Mouse (Mus musculus) midbrain, embryonic 14.5 days (tissue): ENCODE data around the gene Mpped2. TPM values are rescaled to one million over a fixed set of nuclear protein-coding genes. Genes with fewer than 3 reads are reported as not detected.
A peak's percentile ranks its signal among the peaks of the same experiment; 100 is the strongest.

Experiments used
- ATAC-seq: fragments of 200-750 bp; cut with Nextera tagmentation; 2 replicates; pipeline ENCODE4 v1.8.0; 2017; ENCODE audit warnings: moderate number of reproducible peaks, moderate library complexity; ENCODE audit not compliant: low FRiP score, low TSS enrichment
- DNase-seq: peaks from one replicate; pipeline ENCODE4 v3.0.0-alpha.2; 2015
- H3K27ac ChIP-seq: fragments of 300-500 bp; sonication (generic); replicated peaks from 2 replicates; pipeline ENCODE4 v1.5.1; 2014; ENCODE audit warnings: mild to moderate bottlenecking, low read depth, low read length, moderate library complexity
- H3K27me3 ChIP-seq: fragments of 300-500 bp; sonication (generic); 2 replicates; pipeline ENCODE4 v1.6.1; 2014; ENCODE audit warnings: low read length, control low read depth, mixed read lengths; ENCODE audit not compliant: control insufficient read depth, insufficient read depth
- H3K36me3 ChIP-seq: fragments of 300-500 bp; sonication (generic); 2 replicates; pipeline ENCODE4 v1.6.1; 2014; ENCODE audit warnings: low read length, control low read depth; ENCODE audit not compliant: control insufficient read depth, insufficient read depth
- H3K4me1 ChIP-seq: fragments of 300-500 bp; sonication (generic); 2 replicates; pipeline ENCODE4 v1.6.1; 2014; ENCODE audit warnings: mild to moderate bottlenecking, antibody characterized with exemption, low read length, control low read depth; ENCODE audit not compliant: control insufficient read depth, insufficient read depth
- H3K4me2 ChIP-seq: fragments of 300-500 bp; sonication (generic); 2 replicates; pipeline ENCODE4 v1.6.1; 2014; ENCODE audit warnings: mild to moderate bottlenecking, low read length, moderate library complexity
- H3K4me3 ChIP-seq: fragments of 300-500 bp; sonication (generic); replicated peaks from 2 replicates; pipeline ENCODE4 v1.5.1; 2014; ENCODE audit warnings: low read depth, low read length
- H3K9ac ChIP-seq: fragments of 300-500 bp; sonication (generic); replicated peaks from 2 replicates; pipeline ENCODE4 v1.6.1; 2014; ENCODE audit warnings: mild to moderate bottlenecking, low read length, moderate library complexity
- H3K9me3 ChIP-seq: fragments of 300-500 bp; sonication (generic); 2 replicates; pipeline ENCODE4 v1.6.1; 2016; ENCODE audit warnings: low read length, control low read depth, mixed read lengths; ENCODE audit not compliant: control insufficient read depth
- WGBS: fragments of 180-500 bp; shearing (Covaris S2); extraction: QIAGEN DNeasy Blood & Tissue Kit; methylation state at CpG from one replicate; pipeline ENCODE4 v1.1.7; 2014; 5-methylcytosine and 5-hydroxymethylcytosine counted together
- polyA plus RNA-seq: library from polyadenylated mRNA; unstranded; fragments of >200 nt; fragmentation: Nextera tagmentation; extraction: Ambion mirVana; gene quantifications from 2 replicates; pipeline ENCODE4 v1.2.1, GENCODE M21; 2014

The Mpped2 gene
- polyA plus RNA-seq, 1 experiment from 2014 or later, result 163 TPM

DNA sequence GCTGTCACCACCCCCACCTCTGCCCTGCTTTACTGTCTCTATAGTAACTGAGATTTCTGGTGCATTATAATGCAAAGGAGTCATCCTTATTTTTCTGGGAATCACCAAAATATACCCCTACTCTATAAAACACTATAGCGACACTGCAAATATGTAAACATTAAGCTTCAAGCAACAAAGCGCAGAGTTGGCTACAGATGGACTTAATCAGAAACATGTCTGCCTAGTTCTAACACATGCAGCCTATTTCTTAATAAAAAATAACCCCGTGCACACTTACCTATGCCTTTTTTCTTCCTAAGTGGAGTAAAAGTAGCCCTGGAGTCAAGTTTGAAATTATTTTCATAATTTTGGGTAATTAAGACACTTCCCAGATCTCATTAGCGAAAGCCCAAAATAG is 144.2 kb downstream of the Mpped2 start:
- WGBS, result 91% methylated on average over 4 of the region's 4 CpGs
- no peak overlapping the region for H3K4me2 ChIP-seq
- no peak overlapping the region for H3K4me3 ChIP-seq
- DNase-seq, result no peak
- no peaks in the 10 kb centered on the region; the same call in 1 of the 2 replicates for H3K4me1 ChIP-seq
- no peak overlapping the region for H3K9ac ChIP-seq
- H3K36me3 ChIP-seq, result no peaks in the 10 kb centered on the region
- no peak for ATAC-seq
- H3K27ac ChIP-seq, result no peak overlapping the region
- H3K9me3 ChIP-seq, result no peaks in the 10 kb centered on the region
- H3K27me3 ChIP-seq, result no peaks in the 10 kb centered on the region

DNA sequence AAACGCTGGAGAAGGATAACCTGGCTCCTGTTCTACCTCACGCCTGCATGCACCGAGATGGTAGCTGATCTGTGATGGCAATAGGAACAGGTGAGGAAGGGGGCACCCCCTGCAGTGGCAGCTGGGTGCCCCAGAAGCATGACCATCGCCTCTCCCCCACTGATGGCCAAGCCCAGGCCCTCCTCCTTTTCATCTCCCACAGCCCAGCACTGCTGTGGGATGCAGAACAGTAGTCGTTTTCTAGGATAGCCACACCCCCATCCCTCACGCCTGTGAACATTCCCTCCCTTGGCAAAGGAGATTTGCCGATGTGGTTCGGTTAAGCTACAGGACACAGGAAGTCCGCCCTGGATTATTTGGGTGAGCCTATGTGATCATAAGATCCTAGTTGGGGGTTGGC is 151.1 kb downstream of the Mpped2 start:
- H3K4me3 ChIP-seq, result no peak overlapping the region
- H3K36me3 ChIP-seq, result no peaks in the 10 kb centered on the region
- ATAC-seq, result no peak
- no peaks in the 10 kb centered on the region for H3K4me1 ChIP-seq
- WGBS, result 77% methylated on average over 9 of the region's 9 CpGs
- no peak overlapping the region for H3K27ac ChIP-seq
- no peaks in the 10 kb centered on the region for H3K27me3 ChIP-seq
- no peaks in the 10 kb centered on the region for H3K9me3 ChIP-seq
- no peak overlapping the region for H3K9ac ChIP-seq
- DNase-seq, result no peak
- no peak overlapping the region for H3K4me2 ChIP-seq

DNA sequence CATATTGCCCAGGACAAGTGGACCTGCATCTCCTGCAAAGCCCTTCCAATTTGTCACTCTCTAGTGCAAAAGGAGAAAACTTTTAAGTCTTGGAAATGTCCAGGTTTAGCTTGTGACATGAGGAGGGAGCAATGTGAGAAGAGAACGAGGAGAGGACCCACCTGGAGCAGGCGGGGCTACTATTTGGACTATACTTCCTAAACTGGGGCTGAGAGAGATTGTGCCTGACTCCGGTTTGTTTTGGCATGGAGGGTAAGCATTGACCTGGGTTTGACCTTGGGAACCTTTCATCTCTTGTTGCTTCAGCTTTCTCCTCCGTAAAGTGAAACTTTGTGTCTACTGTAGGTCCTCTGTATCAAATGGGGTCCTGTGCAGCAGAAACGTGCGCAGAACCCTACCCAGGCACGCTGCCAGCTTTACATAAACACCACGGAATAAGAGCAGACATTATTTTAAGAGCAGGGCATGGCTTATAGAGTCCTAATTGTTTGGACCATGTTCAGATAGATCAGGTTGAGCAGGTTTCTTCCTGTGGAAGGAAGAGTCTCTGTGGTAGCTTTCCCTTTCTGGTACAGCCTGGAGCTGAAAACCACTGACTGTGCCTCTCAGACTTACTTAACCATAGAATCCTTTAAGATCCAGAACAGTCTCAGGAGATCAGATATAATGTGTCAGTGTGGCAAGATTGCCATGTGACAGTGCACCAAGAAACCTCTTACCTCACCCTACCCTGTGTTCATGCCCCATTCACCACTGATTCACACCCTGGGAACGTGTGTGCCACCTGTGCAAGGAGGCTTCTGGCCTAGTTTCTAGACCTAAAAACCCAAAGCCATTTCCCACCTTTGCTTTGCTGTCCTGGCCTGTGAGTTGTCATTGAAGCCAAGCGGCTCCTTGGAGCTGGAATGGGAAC is 152.0 kb downstream of the Mpped2 start:
- H3K36me3 ChIP-seq, result no peaks in the 10 kb centered on the region
- H3K9me3 ChIP-seq, result no peaks in the 10 kb centered on the region
- 84% methylated on average over 10 of the region's 10 CpGs for WGBS
- DNase-seq (no peak), ATAC-seq (no peak)
- H3K27ac ChIP-seq, result no peak overlapping the region
- H3K4me3 ChIP-seq, result no peak overlapping the region
- no peak overlapping the region for H3K9ac ChIP-seq
- H3K4me1 ChIP-seq, result no peaks in the 10 kb centered on the region
- H3K4me2 ChIP-seq, result no peak overlapping the region
- H3K27me3 ChIP-seq, result no peaks in the 10 kb centered on the region

DNA sequence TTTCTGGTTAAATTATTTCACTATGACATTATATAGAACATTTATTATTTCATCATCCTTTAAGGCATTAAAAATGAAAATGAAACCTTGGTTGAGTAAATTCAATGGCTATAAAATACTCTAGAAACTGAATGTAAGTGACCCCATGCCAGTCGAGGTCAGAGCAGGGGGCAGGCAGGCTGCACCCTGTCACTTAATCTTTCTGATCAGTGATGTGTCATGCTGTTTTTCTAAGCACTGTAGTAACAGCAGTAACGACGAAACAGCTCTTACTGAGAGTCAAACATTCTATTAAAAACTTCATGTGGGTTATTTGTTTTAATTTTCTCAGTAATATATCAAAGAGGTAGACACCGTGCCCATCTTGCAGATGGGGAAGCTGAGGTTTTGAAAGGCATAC is 153.4 kb downstream of the Mpped2 start:
- Histone ChIP-seq H3K4me2 (no peak overlapping the region), H3K4me3 (no peak overlapping the region), H3K27ac (no peak overlapping the region), H3K4me1 (no peaks in the 10 kb centered on the region), H3K9me3 (no peaks in the 10 kb centered on the region), H3K9ac (no peak overlapping the region), H3K36me3 (no peaks in the 10 kb centered on the region), H3K27me3 (no peaks in the 10 kb centered on the region)
- no peak for DNase-seq
- WGBS, result 59% methylated on average over 4 of the region's 4 CpGs
- ATAC-seq, result no peak

DNA sequence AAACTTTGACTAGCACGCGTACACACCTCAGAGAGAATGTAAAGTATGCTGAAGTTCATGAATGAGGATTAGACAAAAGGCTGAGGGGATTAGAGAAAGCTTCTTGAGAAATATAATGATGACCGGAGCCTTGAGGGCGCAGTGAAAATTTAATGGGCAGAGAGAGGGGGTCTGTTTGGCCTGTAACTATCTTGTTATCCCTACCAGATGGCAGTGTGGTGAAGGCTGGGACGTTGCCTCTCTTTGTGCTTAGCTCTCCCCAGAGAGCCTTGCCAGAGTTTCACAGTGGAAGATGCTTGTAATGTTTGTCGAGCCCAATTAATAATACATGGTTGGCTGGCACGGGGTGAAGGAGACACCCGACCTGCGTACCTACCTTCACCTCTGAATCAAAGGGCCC is 156.3 kb downstream of the Mpped2 start:
- WGBS, result 21% methylated on average over 9 of the region's 9 CpGs
- no peak overlapping the region for H3K4me3 ChIP-seq
- H3K36me3 ChIP-seq, result no peaks in the 10 kb centered on the region
- H3K27me3 ChIP-seq, result no peaks in the 10 kb centered on the region
- no peak overlapping the region for H3K4me2 ChIP-seq
- H3K27ac ChIP-seq, result no peak overlapping the region
- ATAC-seq, result peak; percentile 68
- no peaks in the 10 kb centered on the region for H3K9me3 ChIP-seq
- peak; percentile 75 for DNase-seq
- H3K9ac ChIP-seq, result no peak overlapping the region
- peaks cover 13% of the 10 kb centered on the region; the same call in 1 of the 2 replicates for H3K4me1 ChIP-seq

DNA sequence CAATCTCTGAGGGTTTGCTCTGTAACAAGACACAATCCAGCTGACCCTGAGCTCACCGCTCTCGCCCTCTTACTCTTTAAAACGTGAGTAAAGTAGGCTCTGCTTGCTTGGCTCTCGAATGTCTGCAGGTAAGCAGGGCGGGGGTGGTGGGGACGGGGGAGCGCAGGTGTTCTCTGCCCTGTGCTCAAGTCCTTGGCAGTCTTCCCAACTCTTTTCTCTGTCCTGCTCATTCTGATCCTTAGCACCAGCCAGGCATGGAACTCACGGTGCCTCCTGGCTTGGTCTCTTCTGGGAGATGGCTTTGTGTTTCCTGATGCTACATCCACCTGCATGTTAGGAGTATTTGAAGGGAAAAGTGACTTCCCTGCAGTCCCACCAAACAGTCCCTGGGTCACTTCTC is 158.4 kb downstream of the Mpped2 start:
- Histone ChIP-seq H3K9ac (no peak overlapping the region), H3K4me3 (no peak overlapping the region), H3K9me3 (no peaks in the 10 kb centered on the region), H3K4me1 (peaks cover 34% of the 10 kb centered on the region), H3K27me3 (no peaks in the 10 kb centered on the region), H3K4me2 (no peak overlapping the region), H3K27ac (no peak overlapping the region), H3K36me3 (no peaks in the 10 kb centered on the region)
- ATAC-seq, result no peak
- no peak for DNase-seq
- 90% methylated on average over 8 of the region's 8 CpGs for WGBS

DNA sequence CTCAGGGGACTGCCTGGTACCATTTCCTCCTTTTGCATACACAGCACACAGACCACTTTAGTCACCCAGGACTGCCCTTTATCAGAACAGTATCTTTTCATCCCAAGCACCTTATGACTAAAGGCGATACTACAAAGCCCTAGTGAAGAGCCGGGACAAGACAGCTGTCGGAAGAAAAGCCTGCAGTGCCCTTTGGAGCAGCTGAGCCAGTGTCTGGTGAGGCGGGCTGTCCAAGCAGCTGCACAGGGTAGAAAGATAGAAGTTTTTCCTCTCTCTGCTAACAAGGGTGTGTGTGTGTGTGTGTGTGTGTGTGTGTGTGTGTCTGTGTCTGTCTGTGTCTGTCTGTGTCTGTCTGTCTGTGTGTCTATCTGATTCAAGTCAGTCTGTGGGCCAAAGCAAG is 161.1 kb downstream of the Mpped2 start:
- Histone ChIP-seq H3K4me1 (peaks cover 47% of the 10 kb centered on the region), H3K27me3 (no peaks in the 10 kb centered on the region), H3K27ac (peak overlapping the region; percentile 53), H3K36me3 (no peaks in the 10 kb centered on the region), H3K4me3 (no peak overlapping the region), H3K9me3 (no peaks in the 10 kb centered on the region), H3K9ac (no peak overlapping the region), H3K4me2 (no peak overlapping the region)
- ATAC-seq (no peak), DNase-seq (peak; percentile 43)
- WGBS, result 13% methylated on average over 4 of the region's 4 CpGs

DNA sequence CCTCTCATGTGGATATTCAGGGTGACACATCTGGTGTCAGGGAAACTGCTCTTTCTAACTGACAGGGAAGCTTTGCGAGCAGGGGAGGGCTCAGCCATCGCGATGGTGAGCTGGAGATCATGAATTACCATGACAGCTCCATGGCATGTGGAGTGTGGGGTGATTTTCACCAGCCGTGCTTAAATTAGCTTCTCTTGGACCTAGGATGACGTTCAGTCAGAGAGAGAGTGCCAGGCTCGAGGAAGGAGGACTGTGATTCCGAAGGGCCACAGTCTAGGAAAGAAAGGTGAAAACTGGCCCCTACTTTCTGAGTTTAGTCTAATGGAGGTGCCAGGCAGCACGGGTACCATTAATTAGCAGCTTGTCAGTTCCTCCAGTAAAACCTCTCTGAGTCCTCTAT is 161.7 kb downstream of the Mpped2 start:
- H3K4me3 ChIP-seq, result no peak overlapping the region
- H3K9ac ChIP-seq, result no peak overlapping the region
- H3K27me3 ChIP-seq, result no peaks in the 10 kb centered on the region
- H3K9me3 ChIP-seq, result no peaks in the 10 kb centered on the region
- WGBS, result 16% methylated on average over 8 of the region's 8 CpGs
- DNase-seq, result peak; percentile 50
- peak overlapping the region; percentile 53; the same call in 1 of the 2 replicates for H3K27ac ChIP-seq
- no peaks in the 10 kb centered on the region for H3K36me3 ChIP-seq
- no peak overlapping the region for H3K4me2 ChIP-seq
- H3K4me1 ChIP-seq, result peaks cover 47% of the 10 kb centered on the region
- no peak for ATAC-seq

DNA sequence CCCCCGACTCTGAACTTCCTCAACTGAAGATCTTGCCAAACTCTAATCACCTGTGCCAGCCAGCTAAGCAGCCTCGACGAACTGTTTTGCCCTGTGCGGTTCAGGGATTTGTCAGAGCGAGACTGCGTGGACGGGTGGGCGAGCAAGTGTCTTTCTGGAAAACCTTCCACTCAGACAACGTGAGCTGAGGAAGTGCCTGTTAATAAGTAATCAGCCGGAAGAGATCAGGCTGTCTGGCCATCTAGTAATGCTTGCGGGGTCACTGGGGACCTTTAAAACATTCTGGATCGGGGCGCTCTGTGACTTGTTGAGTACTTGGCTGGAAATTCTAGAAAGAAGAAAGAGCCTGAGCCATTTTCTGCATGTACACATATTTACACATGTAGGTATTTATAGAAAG is 162.1 kb downstream of the Mpped2 start:
- no peak overlapping the region for H3K9ac ChIP-seq
- no peaks in the 10 kb centered on the region for H3K9me3 ChIP-seq
- ATAC-seq, result no peak
- H3K27me3 ChIP-seq, result no peaks in the 10 kb centered on the region
- peaks cover 47% of the 10 kb centered on the region for H3K4me1 ChIP-seq
- no peak overlapping the region for H3K4me3 ChIP-seq
- H3K36me3 ChIP-seq, result no peaks in the 10 kb centered on the region
- H3K4me2 ChIP-seq, result no peak overlapping the region
- DNase-seq, result no peak
- WGBS, result 46% methylated on average over 13 of the region's 13 CpGs
- H3K27ac ChIP-seq, result no peak overlapping the region
